Mouse (Mus musculus) adrenal gland, postnatal 36 days (tissue): ENCODE measurements at regions not wholly inside any gene's neighbourhood (a gene's known extent, or its start where the extent isn't known, plus 50 kb on each side); places are given as distances from the start of the nearest gene placed in this dataset.

ENCODE experiments used
- DNase-seq, 2 experiments: peaks; one replicate each; pipeline ENCODE4 v3.0.0; 2021; ENCODE audit warnings: mixed read lengths in 1 of 2

DNA sequence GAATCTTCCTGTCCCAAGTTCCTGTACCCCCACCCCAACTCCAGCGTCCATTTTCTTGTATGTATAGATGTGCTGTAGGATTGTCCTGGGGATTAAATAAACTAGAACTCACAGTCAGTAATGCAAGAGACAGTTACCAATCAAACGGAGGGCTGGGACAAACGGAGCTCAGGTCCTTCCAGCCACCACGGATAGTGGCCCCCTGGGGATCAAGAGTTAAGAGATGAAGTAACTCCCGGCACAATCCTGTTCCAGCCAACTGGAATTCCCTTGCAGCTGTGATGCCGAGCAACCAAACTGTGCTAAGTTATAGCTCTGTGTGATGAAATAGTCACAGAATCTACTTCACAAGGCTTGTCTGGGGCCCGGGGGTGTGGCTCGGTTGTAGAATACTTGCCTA, 67.4 kb upstream of the Cpsf6 start:
- DNase-seq = no peak

DNA sequence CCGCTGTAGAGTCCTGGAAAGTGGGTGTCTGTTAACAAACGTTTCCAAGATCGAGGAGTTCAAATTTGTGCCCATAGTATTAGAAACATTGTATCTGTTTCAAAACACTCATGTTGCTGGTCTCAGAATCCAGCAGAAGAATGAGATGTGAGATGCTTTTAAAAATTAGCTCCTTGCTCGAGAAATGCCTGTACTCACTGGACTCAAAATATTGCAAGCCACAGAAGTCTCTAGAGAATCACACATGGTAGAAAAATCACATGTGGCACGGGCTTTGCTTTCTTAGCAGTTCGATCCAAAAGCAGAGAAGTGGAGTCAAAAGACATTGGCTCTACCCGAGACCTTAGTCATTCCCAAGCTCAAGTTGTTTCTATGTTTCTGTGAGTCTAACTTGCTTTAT, 67.0 kb upstream of the Cpsf6 start:
- DNase-seq = no peak

DNA sequence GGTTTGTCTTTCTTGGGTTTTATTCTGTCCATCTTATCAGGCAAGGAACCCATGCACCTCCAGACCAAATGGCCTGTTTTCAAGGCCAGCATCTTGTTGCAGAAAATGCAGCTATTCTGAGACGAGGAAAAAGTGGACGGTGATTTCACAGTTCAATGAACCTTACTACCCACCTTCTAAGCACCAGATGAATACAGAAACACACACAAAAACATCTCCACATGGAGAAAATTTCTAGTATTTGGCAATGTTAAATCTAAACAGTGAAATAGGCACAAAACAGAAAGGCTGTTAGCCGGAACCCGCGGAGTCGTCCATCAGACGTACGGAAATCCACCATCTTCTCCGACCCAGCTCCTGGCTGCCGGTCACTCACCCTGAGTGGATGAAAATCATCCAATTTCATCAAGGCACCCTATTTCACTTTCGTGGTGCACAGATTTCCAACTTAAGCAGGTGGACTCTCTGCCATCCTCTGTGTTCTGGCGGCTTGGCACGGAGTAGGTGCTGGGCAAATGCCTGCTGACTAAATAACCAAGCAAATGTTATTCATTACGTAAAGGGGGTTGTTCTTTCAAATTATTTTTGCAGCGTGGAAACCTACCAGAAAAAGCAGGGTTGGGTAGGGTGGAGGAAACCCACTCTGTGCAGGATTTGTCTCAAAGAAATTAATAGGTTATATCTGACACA, 66.1 kb upstream of the Cpsf6 start:
- no peak for DNase-seq

DNA sequence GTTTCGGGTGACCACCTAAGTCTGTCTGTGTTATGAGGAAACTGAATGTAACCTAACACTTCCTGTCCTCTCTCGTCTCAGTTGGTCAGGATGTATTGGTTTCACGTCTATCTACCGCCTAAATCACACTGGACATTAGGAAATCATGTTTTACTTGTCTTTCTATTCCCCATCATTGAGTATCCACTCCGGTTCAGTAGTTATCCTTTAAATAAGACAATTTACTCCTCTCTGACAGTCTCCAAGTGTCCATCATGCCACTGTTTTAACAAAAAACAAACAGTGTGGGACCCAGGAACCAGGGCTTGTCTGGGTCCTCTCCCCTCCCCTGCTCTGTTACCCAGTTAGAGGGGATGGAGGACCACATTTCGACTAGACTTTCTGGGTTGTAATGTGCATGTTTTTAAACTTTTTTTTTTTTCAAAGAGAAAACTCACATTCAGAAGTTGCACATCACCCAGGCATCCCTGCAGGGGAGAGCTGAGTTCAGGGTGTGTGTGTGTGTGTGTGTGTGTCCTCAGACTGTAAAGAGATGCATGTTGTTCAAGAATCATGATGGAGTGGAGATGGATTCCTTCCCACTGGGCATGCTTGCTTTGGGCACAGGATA, 65.5 kb upstream of the Cpsf6 start:
- no peak for DNase-seq

DNA sequence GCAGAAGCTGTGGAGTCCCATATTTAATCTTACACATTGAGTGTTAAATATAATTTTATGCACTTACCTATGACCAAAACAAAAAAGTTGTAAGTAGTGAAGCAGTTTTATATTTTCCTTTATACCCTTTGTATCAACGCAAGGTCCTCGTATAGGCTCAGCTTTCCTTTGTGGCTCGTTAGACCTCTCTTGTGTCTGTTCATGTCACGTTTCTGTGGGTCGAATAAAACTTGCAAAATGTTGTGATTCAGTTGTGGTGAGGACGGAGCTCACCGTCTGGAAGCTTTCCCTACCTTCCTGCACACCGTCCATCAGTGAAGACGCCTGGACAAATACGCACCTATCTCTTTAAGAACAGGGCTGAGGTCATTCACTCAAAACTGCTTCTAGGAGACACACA, 64.9 kb upstream of the Cpsf6 start:
- no peak for DNase-seq

DNA sequence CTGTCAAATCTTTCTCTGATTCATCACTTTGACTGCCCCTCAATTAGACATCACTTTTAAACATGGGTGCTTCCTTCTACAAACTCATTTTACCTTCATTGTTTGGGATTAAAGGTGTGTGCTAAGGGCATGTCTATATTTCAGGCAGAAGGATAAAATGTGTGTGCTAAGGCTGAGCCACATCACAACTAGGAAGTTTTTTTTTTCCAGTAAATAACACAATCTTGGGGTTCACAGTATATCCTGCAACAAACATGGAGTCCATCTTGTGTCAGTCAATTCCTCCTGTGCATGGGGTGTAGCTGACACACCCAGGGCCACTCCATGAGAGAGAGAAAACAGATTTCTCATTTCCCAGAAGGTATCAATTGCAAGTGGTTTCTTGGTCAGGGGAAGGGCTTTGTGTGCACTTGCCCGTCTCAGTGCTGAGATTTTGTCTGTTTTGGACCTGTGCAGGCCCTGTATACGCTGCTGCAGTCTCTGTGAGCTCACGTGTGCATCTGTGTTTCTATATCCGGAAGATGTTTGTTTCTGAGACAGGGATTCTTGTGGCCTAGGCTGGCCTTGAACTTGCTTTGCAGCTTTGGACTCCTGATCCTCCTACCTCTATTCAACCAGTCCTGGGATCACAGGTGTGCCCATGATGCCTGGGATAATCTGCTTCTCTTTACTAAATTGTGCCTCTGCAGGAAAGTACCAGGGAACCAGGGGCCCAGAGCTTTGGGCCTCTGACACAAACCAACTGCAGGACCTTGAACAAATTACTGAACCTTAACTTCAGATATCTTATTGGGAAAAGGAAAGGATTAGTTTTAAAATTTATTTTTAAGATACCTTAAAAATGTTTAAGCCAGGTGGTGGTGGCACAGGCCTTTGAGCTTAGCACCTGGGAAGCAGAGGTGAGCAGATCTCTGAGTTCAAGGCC, 63.9 kb upstream of the Cpsf6 start:
- DNase-seq = no peak

DNA sequence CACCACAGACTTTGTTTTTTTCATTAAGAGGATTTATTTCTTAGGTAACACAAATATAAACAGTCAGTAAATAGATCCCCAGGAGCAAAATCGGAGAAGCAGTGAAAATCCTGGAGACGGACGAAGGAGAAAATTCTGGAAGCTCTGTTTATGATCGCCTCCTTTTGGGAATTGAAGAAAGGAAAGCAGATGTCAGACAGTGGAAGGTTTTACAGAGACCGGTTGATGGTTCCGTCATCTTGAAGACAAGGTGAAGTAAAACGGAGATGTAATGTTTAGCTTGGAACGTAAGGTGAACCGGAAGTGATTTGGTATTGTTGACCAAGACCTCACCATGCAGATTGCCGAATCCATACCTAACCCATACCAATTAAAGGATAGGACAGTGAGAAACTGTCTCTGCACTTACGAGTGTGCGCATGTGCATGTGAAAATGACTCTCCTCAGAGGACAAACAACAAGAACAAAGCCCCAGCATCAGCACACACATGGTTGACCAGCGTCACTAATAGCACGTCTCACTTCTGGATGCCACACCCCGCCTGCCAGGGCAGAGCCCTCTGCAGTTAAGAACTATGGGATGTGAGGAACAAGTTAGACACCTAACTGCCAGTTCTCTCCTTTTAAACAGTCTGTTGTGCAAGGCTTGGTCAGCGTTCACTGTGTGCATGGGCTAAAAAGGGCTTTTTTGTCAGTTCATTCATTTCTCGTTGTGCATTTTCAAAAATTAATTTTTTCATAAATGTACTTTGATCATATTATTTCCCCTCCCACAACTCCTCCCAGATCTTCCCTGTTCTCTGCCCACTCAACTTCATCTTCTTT, 62.4 kb upstream of the Cpsf6 start:
- DNase-seq = no peak

DNA sequence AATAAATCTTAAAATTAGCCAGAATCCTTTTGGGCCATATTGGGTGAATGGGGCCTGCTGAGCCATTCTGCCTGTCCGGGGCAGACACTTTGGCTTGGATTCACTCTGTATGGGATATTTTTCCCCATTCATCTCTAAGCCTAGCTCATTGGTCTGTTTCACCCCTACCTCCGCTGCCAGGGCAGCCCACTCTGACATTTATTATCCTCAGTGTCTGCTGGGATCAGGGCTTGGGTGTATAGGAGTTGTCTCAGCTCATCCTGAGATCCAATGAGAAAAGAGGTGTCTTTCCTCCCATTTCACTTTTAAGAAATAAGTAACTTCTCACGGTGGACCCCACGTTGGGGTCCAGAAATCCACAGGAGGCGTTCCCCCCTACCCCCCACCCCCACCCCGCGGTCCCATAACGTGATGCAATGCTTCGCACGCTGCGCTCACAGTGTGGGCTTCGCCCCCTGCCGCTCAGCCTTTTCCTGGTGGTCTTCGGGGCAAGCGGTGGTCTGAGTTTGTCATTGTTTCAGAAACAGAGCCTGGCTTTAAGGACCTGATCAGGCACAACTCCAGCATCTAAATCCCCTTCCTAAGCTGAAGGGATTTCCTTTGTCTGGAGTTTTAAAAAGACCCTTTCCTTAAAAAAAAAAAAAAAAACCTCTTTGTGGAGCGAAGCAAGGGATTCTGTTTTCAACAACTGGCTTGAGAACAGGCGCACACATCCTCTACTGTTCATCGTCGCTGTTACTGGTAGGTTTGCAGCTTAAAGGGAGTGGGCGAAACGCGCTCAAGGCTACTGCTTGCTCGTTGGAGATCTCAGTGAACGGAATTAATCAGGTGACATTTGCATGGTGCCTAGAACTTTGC, 61.5 kb upstream of the Cpsf6 start:
- no peak for DNase-seq

DNA sequence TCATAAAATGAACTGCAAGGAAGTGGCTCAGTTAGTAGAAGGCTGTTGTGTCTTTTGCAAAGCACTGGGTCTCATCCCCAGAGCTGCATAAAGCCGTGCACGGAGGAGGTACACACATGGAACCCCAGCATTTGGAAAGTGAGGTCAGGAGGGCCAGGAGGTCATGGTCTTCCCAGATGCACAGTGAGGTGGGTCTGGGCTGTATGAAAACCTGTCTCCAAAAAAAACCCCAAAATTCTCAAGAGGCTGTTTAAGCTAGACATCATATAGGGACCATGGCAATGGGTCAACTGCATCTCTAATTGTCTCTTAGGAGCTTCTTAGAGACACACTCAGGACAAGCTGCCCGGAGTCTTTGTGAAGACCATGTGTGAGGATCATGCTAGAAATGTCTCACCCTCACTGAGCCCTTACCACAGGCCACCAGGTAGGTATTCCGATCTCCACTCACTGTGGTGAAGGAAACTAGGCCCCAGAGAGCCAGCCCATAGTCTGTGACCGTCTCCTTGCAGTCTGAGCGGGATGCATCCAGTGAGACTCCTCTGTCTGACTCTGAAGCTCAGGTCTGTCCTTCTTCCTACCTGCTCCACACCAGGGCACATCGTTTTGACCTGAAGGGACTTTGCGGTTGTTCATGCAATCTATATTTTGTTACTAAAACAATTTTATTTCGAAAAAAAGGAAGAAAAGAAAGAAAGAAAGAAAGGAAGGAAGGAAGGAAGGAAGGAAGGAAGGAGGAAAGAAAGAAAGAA, 60.6 kb upstream of the Cpsf6 start:
- DNase-seq = no peak

DNA sequence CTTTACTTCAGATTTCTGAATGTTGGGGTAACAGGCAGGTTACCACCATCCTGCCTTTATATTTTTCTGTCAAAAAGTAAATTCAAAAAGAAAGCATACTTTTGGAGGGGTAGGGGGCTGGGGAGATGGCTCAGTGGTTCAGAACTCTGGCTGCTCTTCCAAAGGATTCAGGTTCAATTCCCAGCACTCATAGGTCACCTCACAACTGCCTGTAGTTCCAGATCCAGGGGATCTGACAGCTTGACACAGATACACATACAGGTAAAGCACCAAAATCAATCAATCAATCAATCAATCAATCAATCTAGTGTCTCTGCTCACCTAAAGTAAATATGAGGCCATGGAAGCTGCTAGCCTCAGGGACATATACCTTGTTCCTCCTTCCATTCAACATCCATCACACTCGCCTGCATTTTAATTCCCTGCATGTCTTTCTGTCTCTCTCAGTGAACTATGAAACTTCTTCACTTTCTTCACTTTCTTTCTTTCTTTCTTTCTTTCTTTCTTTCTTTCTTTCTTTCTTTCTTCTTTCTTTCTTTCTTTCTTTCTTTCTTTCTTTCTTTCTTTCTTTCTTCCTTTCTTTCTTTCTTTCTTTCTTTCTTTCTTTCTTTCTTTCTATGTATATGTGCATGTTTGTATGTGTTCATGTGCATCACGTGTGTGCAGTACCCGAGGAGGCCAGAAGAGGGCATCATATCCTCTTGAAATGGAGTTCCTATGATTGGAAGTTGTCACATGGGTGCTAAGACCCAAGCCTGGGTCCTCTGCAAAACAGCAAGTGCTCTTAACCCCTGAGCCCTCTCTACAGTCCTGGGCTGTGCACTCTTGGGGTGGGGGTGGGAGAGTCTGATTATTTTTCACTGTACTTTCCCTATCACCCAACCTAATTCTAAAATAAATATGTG, 59.6 kb upstream of the Cpsf6 start:
- DNase-seq = no peak

DNA sequence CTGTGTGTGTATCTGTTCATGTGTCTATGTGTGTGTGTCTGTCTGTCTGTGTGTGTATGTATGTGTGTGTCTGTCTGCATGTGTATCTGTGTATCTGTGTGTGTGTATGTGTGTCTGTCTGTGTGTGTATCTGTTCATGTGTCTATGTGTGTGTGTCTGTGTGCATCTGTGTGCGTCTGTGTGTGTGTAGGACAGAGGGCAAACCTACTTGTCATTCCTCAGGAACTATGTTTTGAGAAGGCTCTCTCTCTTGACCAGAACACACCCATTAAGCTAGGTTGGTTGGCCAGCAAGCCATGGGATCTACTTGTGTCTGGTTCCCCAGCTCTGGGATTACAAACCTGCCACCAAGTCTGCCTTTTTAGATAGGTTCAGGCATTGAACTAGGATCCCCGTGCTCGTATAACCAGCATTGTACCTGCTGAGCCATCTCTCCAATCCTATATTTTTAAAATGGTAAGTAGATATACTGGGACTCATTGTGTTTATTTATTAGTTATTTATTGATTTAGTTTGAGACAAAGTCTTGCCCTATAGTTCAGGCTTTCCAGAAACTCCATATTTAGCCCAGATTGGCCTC, 58.9 kb upstream of the Cpsf6 start:
- DNase-seq = no peak

DNA sequence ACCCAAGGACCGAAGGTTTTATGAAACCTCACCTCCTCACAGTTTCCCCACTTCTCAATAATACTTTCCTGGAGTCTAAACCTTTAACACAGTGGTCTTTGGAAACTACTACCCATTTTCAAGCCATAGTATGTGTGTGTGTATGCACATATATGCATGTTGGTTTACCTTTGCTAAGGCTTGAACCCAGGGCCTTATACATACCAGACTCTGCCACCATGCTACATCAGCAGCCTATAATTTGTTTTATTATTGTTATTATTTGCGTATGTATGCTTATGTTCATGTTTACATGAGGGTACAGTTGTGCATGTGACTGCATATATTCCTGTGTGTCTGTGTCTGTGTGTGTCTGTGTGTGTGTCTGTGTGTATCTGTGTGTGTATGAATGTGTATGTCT, 58.2 kb upstream of the Cpsf6 start:
- DNase-seq = no peak

DNA sequence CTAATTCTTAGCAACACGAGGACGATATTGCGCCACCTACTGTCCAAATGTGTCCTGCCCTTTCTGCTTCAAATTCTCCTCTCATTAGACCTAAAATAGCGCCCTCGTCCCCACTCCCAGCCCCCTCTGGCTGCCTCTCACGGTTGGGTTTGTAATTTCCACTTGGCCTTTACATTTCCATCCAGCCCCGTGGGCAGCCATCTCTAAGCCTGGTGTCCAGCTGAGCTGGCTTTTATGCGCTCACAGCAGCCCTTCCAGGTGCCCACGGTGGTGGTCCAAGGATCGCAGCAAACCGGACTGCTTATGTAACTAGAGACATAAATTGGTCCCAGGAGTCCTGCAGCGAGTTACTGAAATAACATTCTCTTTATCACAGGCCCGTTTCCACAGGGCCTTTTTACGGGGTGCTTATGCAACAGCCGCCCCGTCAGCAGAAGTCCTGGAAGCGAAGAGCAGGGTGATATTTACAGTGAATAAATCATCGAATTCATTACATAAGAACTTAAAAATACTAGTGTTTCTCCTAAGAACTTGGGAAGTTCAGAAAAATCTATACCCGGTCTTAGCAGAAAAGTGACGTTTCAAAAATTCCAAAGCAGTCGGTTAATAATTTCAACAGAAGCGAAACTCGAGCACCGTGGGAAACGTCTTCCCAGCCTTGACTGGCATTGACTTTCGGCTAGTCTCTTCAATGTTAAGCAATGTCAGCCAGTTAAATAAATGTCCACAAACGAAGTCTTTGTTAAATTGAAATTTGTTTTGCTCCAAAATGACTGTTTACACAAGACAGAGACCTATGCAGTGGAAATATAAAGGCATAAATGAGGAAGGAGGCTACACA, 57.3 kb upstream of the Cpsf6 start:
- DNase-seq = peak; percentile 34 to 68

DNA sequence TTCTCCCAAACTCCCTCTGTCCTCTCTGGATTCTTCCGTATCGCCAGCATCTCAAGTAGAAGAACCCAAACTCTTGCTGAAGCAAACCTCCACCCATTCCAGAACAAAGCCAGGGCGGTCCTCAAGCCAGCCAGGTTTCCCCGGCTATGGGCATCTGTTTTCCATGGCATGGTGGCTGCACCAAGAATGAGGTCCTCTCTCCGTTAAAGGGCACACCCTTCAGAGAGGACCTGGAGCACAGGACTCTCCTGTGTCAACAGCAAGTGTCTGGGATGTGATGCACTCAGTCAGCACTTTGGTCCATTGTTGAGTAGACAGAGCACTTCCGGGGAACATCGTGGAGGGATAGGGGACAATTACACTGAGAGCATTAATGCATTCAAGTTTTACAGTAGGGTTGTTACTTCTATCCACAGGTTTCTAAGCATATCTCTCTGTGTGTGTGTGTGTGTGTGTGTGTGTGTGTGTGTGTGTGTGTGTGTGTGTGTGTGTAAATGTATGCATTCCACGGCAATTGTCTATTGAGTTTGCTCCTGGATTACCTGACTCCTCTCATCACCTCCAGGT, 56.6 kb upstream of the Cpsf6 start:
- no peak for DNase-seq

DNA sequence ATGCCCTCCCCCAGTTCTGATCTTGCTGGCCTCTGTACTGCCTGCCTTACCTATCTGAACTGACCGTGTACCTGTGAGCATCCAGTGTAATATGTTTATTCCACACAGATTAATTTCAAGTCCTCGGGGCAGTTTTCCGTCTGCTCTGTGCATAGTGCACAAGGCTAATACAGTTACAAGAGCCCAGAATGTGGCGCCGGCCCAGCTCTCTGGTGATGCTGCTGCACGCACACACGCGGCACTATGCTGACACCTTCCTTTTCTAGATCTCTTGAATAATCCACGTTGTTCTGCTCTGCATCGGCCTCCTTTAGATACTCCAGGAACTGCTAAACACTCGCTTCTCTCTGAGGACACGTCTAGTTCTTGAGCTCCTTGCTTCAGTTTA, 55.9 kb upstream of the Cpsf6 start:
- no peak for DNase-seq

DNA sequence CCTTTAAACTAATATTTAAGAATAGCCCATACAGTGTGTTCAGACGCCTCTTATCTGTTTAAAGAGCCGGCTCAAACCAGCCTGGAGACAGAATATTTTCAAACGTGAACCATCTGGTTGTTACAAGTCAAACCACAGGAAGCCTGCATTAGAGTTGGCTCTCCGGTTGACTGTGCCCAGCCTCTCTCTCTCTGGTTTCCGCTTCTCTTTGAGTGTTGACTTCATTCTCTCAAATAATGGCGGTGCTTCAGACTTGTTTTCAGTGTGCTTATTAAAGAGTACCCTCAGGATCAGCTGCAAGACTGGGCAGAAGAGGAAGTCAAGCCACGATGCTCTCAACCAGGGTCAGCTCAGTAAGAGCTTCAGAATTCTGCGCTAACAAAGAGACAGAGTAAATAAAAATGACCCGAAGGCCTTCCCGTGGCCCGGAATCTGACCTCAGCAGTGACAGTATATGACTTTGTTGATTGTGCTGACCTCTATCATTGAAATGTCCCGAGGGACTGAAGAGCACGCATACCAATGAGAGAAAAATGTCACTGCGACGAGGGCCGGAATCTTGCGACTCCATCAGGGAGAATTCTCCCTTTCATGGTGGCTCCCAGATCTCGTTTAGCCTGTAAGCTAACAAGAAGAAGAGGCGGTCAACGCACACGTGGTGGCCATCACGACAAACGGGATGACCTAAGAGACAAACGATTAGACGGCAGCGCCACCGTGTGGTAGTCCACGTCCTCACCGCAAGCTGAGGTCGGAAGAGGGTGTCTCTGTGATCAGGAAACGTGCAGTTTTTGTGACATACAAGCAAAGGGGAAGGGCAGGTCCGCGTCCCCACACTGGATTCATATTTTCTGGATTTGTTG, 55.3 kb upstream of the Cpsf6 start:
- DNase-seq = peak; percentile 88 to 93
